Comparison of ENCODE assay signal across 22 mouse cellular contexts in genomic region chr17:45569999-45570398, GRCm38 (mm10). TPM values are rescaled to one million over a fixed set of nuclear protein-coding genes. Genes with fewer than 3 reads are reported as not detected.
DNase-seq lines count a peak whose midpoint lies in the region; ATAC-seq and TF ChIP-seq lines count a peak whose summit lies in the region.
"Had no signal": no experiment of that assay in that cellular context is flagged by ENCODE, and none has a peak within 500 bp of the region (broad histone marks: within the 10 kb centered on the region; RNA-seq: fewer than 3 reads in every experiment).

No protein-coding gene starts in this region.

- no peak for ATAC-seq in forebrain, embryonic 15.5 days (replicated peaks)
- ATAC-seq in limb, embryonic 12.5 days (ENCODE audit: insufficient number of reproducible peaks, insufficient read depth, low FRiP score, low TSS enrichment, low read depth): no peak
- no peak for ATAC-seq in embryonic facial prominence, embryonic 15.5 days (ENCODE audit: insufficient number of reproducible peaks, low FRiP score, low TSS enrichment, low read depth)
- no peak for ATAC-seq in megakaryocyte progenitor cell, adult 5-6 weeks (replicated peaks; ENCODE audit: poor library complexity)
- no peak for ATAC-seq in kidney, embryonic 14.5 days (ENCODE audit: low FRiP score, low TSS enrichment)
- ATAC-seq: intestine, embryonic 15.5 days; Patski had no signal

- WGBS in forebrain, embryonic 10.5 days: 76% methylated on average over 4 of the region's 4 CpGs
- WGBS in forebrain, embryonic 15.5 days: 77% methylated on average over 4 of the region's 4 CpGs
- WGBS in limb, embryonic 12.5 days: 84% methylated on average over 4 of the region's 4 CpGs
- WGBS in limb, embryonic 10.5 days: 87% methylated on average over 4 of the region's 4 CpGs
- WGBS in embryonic facial prominence, embryonic 15.5 days: 79% methylated on average over 4 of the region's 4 CpGs
- 81% methylated on average over 4 of the region's 4 CpGs for WGBS in kidney, embryonic 14.5 days

- peaks cover 75% of the 10 kb centered on the region for H3K36me3 ChIP-seq in forebrain, embryonic 10.5 days (replicated peaks)
- H3K36me3 ChIP-seq in forebrain, embryonic 15.5 days: peaks cover 61% of the 10 kb centered on the region
- H3K36me3 ChIP-seq in limb, embryonic 12.5 days: peaks cover 70% of the 10 kb centered on the region
- H3K36me3 ChIP-seq in limb, embryonic 10.5 days: peaks cover 76% of the 10 kb centered on the region
- H3K36me3 ChIP-seq in E14TG2a.4 (ENCODE audit: insufficient read depth, low read length): peaks cover 76% of the 10 kb centered on the region
- peaks cover 68% of the 10 kb centered on the region for H3K36me3 ChIP-seq in embryonic facial prominence, embryonic 15.5 days
- peaks cover 69% of the 10 kb centered on the region for H3K36me3 ChIP-seq in kidney, embryonic 14.5 days (ENCODE audit: control insufficient read depth, insufficient read depth, low read length)

- no peak for TF ChIP-seq CTCF in E14TG2a.4 (conservative IDR thresholded peaks at IDR 0.05; ENCODE audit: low read length)

- H3K27me3 ChIP-seq in forebrain, embryonic 10.5 days (ENCODE audit: poor library complexity, severe bottlenecking): no peaks in the 10 kb centered on the region
- no peaks in the 10 kb centered on the region for H3K27me3 ChIP-seq in forebrain, embryonic 15.5 days
- H3K27me3 ChIP-seq in limb, embryonic 12.5 days: no peaks in the 10 kb centered on the region
- H3K27me3 ChIP-seq in limb, embryonic 10.5 days (ENCODE audit: low read depth, poor library complexity, severe bottlenecking): no peaks in the 10 kb centered on the region
- H3K27me3 ChIP-seq in E14TG2a.4 (ENCODE audit: insufficient read depth, low read length): no peaks in the 10 kb centered on the region
- no peaks in the 10 kb centered on the region for H3K27me3 ChIP-seq in embryonic facial prominence, embryonic 15.5 days
- no peaks in the 10 kb centered on the region for H3K27me3 ChIP-seq in kidney, embryonic 14.5 days (ENCODE audit: control insufficient read depth, insufficient read depth, low read length)
- H3K27me3 ChIP-seq: intestine, embryonic 15.5 days; limb, embryonic 13.5 days; Patski; stomach, embryonic 15.5 days had no signal

- peaks cover 81% of the 10 kb centered on the region for H3K4me1 ChIP-seq in forebrain, embryonic 10.5 days
- peaks cover 55% of the 10 kb centered on the region for H3K4me1 ChIP-seq in forebrain, embryonic 15.5 days
- peaks cover 35% of the 10 kb centered on the region for H3K4me1 ChIP-seq in limb, embryonic 12.5 days (replicated peaks)
- H3K4me1 ChIP-seq in limb, embryonic 10.5 days: peaks cover 41% of the 10 kb centered on the region
- H3K4me1 ChIP-seq in E14TG2a.4 (replicated peaks; ENCODE audit: low read depth, low read length): peaks cover 74% of the 10 kb centered on the region
- peaks cover 68% of the 10 kb centered on the region for H3K4me1 ChIP-seq in embryonic facial prominence, embryonic 15.5 days
- peaks cover 17% of the 10 kb centered on the region; the same call in 1 of the 2 replicates for H3K4me1 ChIP-seq in kidney, embryonic 14.5 days (ENCODE audit: control insufficient read depth, insufficient read depth, low read length)

- no peak for DNase-seq in forebrain, embryonic 10.5 days (ENCODE audit: extremely low spot score, low spot score)
- DNase-seq in limb, embryonic 10.5 days (ENCODE audit: low spot score): no peak
- DNase-seq: adrenal gland, adult 8-10 months; cerebellum, adult 9-11 months; embryo, embryonic 11 days; heart, adult 11 months; heart, postnatal 10 days; kidney, postnatal 4 days; lung, postnatal 14 days; midbrain, embryonic 14.5 days; retina, postnatal 1 day; thymus, postnatal 14 days had no signal

- no peak overlapping the region for H3K9ac ChIP-seq in forebrain, embryonic 15.5 days (replicated peaks)
- H3K9ac ChIP-seq in limb, embryonic 12.5 days (replicated peaks): no peak overlapping the region
- 0 out of 2 replicates have a peak overlapping the region, but pooled peaks have one; percentile 12 for H3K9ac ChIP-seq in embryonic facial prominence, embryonic 15.5 days
- H3K9ac ChIP-seq in kidney, embryonic 14.5 days (ENCODE audit: low read depth, low read length): no peak overlapping the region
- H3K9ac ChIP-seq: intestine, embryonic 15.5 days; limb, embryonic 13.5 days; stomach, embryonic 15.5 days had no signal

- no peak overlapping the region for H3K27ac ChIP-seq in forebrain, embryonic 10.5 days
- no peak overlapping the region for H3K27ac ChIP-seq in forebrain, embryonic 15.5 days (replicated peaks)
- H3K27ac ChIP-seq in limb, embryonic 12.5 days: 0 out of 2 replicates have a peak overlapping the region, but pooled peaks have one; percentile 17
- H3K27ac ChIP-seq in limb, embryonic 10.5 days: no peak overlapping the region
- H3K27ac ChIP-seq in embryonic facial prominence, embryonic 15.5 days (replicated peaks): no peak overlapping the region
- no peak overlapping the region for H3K27ac ChIP-seq in kidney, embryonic 14.5 days (ENCODE audit: low read depth, low read length)
- H3K27ac ChIP-seq: intestine, embryonic 15.5 days; limb, embryonic 13.5 days; stomach, embryonic 15.5 days had no signal

- H3K9me3 ChIP-seq in forebrain, embryonic 10.5 days: no peaks in the 10 kb centered on the region
- no peaks in the 10 kb centered on the region for H3K9me3 ChIP-seq in forebrain, embryonic 15.5 days
- no peaks in the 10 kb centered on the region for H3K9me3 ChIP-seq in limb, embryonic 12.5 days
- H3K9me3 ChIP-seq in limb, embryonic 10.5 days (replicated peaks): no peaks in the 10 kb centered on the region
- H3K9me3 ChIP-seq in E14TG2a.4 (ENCODE audit: low read length): peaks cover 35% of the 10 kb centered on the region; the same call in 1 of the 2 replicates
- no peaks in the 10 kb centered on the region for H3K9me3 ChIP-seq in embryonic facial prominence, embryonic 15.5 days (replicated peaks)
- H3K9me3 ChIP-seq in kidney, embryonic 14.5 days (ENCODE audit: control insufficient read depth, low read length): no peaks in the 10 kb centered on the region
- H3K9me3 ChIP-seq: intestine, embryonic 15.5 days; limb, embryonic 13.5 days; stomach, embryonic 15.5 days had no signal

- H3K4me3 ChIP-seq in forebrain, embryonic 10.5 days: peak overlapping the region; percentile 83
- H3K4me3 ChIP-seq in forebrain, embryonic 15.5 days: no peak overlapping the region
- H3K4me3 ChIP-seq in limb, embryonic 12.5 days (replicated peaks): no peak overlapping the region
- H3K4me3 ChIP-seq in limb, embryonic 10.5 days: no peak overlapping the region
- H3K4me3 ChIP-seq in E14TG2a.4 (replicated peaks; ENCODE audit: low read length): peak overlapping the region; percentile 98
- no peak overlapping the region for H3K4me3 ChIP-seq in embryonic facial prominence, embryonic 15.5 days (replicated peaks)
- no peak overlapping the region; the same call in 1 of the 2 replicates for H3K4me3 ChIP-seq in kidney, embryonic 14.5 days (ENCODE audit: low read length)
- H3K4me3 ChIP-seq: intestine, embryonic 15.5 days; limb, embryonic 13.5 days; stomach, embryonic 15.5 days had no signal

- no peak overlapping the region for H3K4me2 ChIP-seq in forebrain, embryonic 15.5 days (replicated peaks)
- H3K4me2 ChIP-seq in limb, embryonic 12.5 days: no peak overlapping the region
- no peak overlapping the region for H3K4me2 ChIP-seq in embryonic facial prominence, embryonic 15.5 days (replicated peaks)
- no peak overlapping the region for H3K4me2 ChIP-seq in kidney, embryonic 14.5 days (replicated peaks; ENCODE audit: low read depth, low read length)
- H3K4me2 ChIP-seq: limb, embryonic 13.5 days had no signal

RNA-seq across cellular contexts. Expression of gene Hsp90ab1, which starts 3.1 kb away (rescaled TPM):
- 2,210 and 2,220 TPM in 2 replicates for polyA plus RNA-seq in forebrain, embryonic 10.5 days (2016; fragmentation: Nextera tagmentation; extraction: Ambion mirVana)
- 1,627 and 1,637 TPM in 2 replicates for polyA plus RNA-seq in forebrain, embryonic 15.5 days (2015; fragmentation: Nextera tagmentation; extraction: Ambion mirVana)
- 1,474 and 1,563 TPM in 2 replicates for polyA plus RNA-seq in limb, embryonic 12.5 days (2016; fragmentation: Nextera tagmentation; extraction: Ambion mirVana)
- polyA plus RNA-seq in limb, embryonic 10.5 days (2016; fragmentation: Nextera tagmentation; extraction: Ambion mirVana): 2,007 and 2,405 TPM in 2 replicates
- polyA plus RNA-seq in embryonic facial prominence, embryonic 15.5 days (2015; fragmentation: Nextera tagmentation; extraction: Ambion mirVana): 1,563 and 1,577 TPM in 2 replicates
- 1,239 and 1,324 TPM in 2 replicates for total RNA-seq in megakaryocyte progenitor cell, adult 5-6 weeks (2015)
- total RNA-seq in megakaryocyte progenitor cell, adult 5-6 weeks (2017): 2,380 and 2,713 TPM in 2 replicates
- polyA plus RNA-seq in kidney, embryonic 14.5 days (2014; fragmentation: Nextera tagmentation; extraction: Ambion mirVana): 1,653 and 1,961 TPM in 2 replicates

RNA-seq across cellular contexts. Expression of gene Slc35b2, which starts 6.3 kb away (rescaled TPM):
- 114 and 117 TPM in 2 replicates for polyA plus RNA-seq in forebrain, embryonic 10.5 days (2016; fragmentation: Nextera tagmentation; extraction: Ambion mirVana)
- polyA plus RNA-seq in forebrain, embryonic 15.5 days (2015; fragmentation: Nextera tagmentation; extraction: Ambion mirVana): 97.9 and 99.8 TPM in 2 replicates
- polyA plus RNA-seq in limb, embryonic 12.5 days (2016; fragmentation: Nextera tagmentation; extraction: Ambion mirVana): 96.9 and 106 TPM in 2 replicates
- 102 and 105 TPM in 2 replicates for polyA plus RNA-seq in limb, embryonic 10.5 days (2016; fragmentation: Nextera tagmentation; extraction: Ambion mirVana)
- 133 and 139 TPM in 2 replicates for polyA plus RNA-seq in embryonic facial prominence, embryonic 15.5 days (2015; fragmentation: Nextera tagmentation; extraction: Ambion mirVana)
- 80.2 and 85.9 TPM in 2 replicates for total RNA-seq in megakaryocyte progenitor cell, adult 5-6 weeks (2015)
- 84.9 and 120 TPM in 2 replicates for total RNA-seq in megakaryocyte progenitor cell, adult 5-6 weeks (2017)
- polyA plus RNA-seq in kidney, embryonic 14.5 days (2014; fragmentation: Nextera tagmentation; extraction: Ambion mirVana): 122 and 140 TPM in 2 replicates

RNA-seq across cellular contexts. Expression of gene Nfkbie, which starts 14.5 kb away (rescaled TPM):
- 6.6 and 6.9 TPM in 2 replicates for polyA plus RNA-seq in forebrain, embryonic 10.5 days (2016; fragmentation: Nextera tagmentation; extraction: Ambion mirVana)
- polyA plus RNA-seq in forebrain, embryonic 15.5 days (2015; fragmentation: Nextera tagmentation; extraction: Ambion mirVana): 4.2 and 4.6 TPM in 2 replicates
- polyA plus RNA-seq in limb, embryonic 12.5 days (2016; fragmentation: Nextera tagmentation; extraction: Ambion mirVana): 6.5 and 6.6 TPM in 2 replicates
- 5.1 and 5.2 TPM in 2 replicates for polyA plus RNA-seq in limb, embryonic 10.5 days (2016; fragmentation: Nextera tagmentation; extraction: Ambion mirVana)
- polyA plus RNA-seq in embryonic facial prominence, embryonic 15.5 days (2015; fragmentation: Nextera tagmentation; extraction: Ambion mirVana): 5.5 and 6.3 TPM in 2 replicates
- 5.7 and 7.0 TPM in 2 replicates for total RNA-seq in megakaryocyte progenitor cell, adult 5-6 weeks (2015)
- 5.1 and 9.5 TPM in 2 replicates for total RNA-seq in megakaryocyte progenitor cell, adult 5-6 weeks (2017)
- 3.5 and 4.8 TPM in 2 replicates for polyA plus RNA-seq in kidney, embryonic 14.5 days (2014; fragmentation: Nextera tagmentation; extraction: Ambion mirVana)

RNA-seq across cellular contexts. Expression of gene Tmem151b, which starts 20.5 kb away (rescaled TPM):
- 4.8 and 6.3 TPM in 2 replicates for polyA plus RNA-seq in forebrain, embryonic 10.5 days (2016; fragmentation: Nextera tagmentation; extraction: Ambion mirVana)
- polyA plus RNA-seq in forebrain, embryonic 15.5 days (2015; fragmentation: Nextera tagmentation; extraction: Ambion mirVana): 34.5 and 36.2 TPM in 2 replicates
- polyA plus RNA-seq in limb, embryonic 12.5 days (2016; fragmentation: Nextera tagmentation; extraction: Ambion mirVana): 7.7 and 9.7 TPM in 2 replicates
- 4.1 and 6.8 TPM in 2 replicates for polyA plus RNA-seq in limb, embryonic 10.5 days (2016; fragmentation: Nextera tagmentation; extraction: Ambion mirVana)
- 3.9 and 4.7 TPM in 2 replicates for polyA plus RNA-seq in embryonic facial prominence, embryonic 15.5 days (2015; fragmentation: Nextera tagmentation; extraction: Ambion mirVana)
- 0.12 TPM in 1 of 2 replicates, not detected in the other for total RNA-seq in megakaryocyte progenitor cell, adult 5-6 weeks (2015)
- total RNA-seq in megakaryocyte progenitor cell, adult 5-6 weeks (2017): 0.12 TPM in 1 of 2 replicates, not detected in the other
- 1.7 and 2.0 TPM in 2 replicates for polyA plus RNA-seq in kidney, embryonic 14.5 days (2014; fragmentation: Nextera tagmentation; extraction: Ambion mirVana)

RNA-seq across cellular contexts. Expression of gene Slc29a1, which starts 29.4 kb away (rescaled TPM):
- polyA plus RNA-seq in forebrain, embryonic 10.5 days (2016; fragmentation: Nextera tagmentation; extraction: Ambion mirVana): 70.3 and 76.3 TPM in 2 replicates
- polyA plus RNA-seq in forebrain, embryonic 15.5 days (2015; fragmentation: Nextera tagmentation; extraction: Ambion mirVana): 62.5 and 63.7 TPM in 2 replicates
- 55.4 and 58.7 TPM in 2 replicates for polyA plus RNA-seq in limb, embryonic 12.5 days (2016; fragmentation: Nextera tagmentation; extraction: Ambion mirVana)
- polyA plus RNA-seq in limb, embryonic 10.5 days (2016; fragmentation: Nextera tagmentation; extraction: Ambion mirVana): 40.3 and 41.6 TPM in 2 replicates
- 92.7 and 99.7 TPM in 2 replicates for polyA plus RNA-seq in embryonic facial prominence, embryonic 15.5 days (2015; fragmentation: Nextera tagmentation; extraction: Ambion mirVana)
- 43.5 and 67.7 TPM in 2 replicates for total RNA-seq in megakaryocyte progenitor cell, adult 5-6 weeks (2015)
- total RNA-seq in megakaryocyte progenitor cell, adult 5-6 weeks (2017): 64.1 and 64.3 TPM in 2 replicates
- polyA plus RNA-seq in kidney, embryonic 14.5 days (2014; fragmentation: Nextera tagmentation; extraction: Ambion mirVana): 61.4 and 83.5 TPM in 2 replicates

Comparison
In these comparisons a context has a peak if more than half of its experiments do, and no peak if none do; other contexts are left out.
1. H3K4me3 ChIP-seq: peak in forebrain, embryonic 10.5 days (single experiment) and E14TG2a.4 (single experiment); none in forebrain, embryonic 15.5 days (single experiment), limb, embryonic 12.5 days (single experiment), limb, embryonic 10.5 days (single experiment), embryonic facial prominence, embryonic 15.5 days (single experiment) and kidney, embryonic 14.5 days (single experiment).